Mouse (Mus musculus) MEL (cell line): ENCODE results near the gene Ikbke.

Experiments
- CHD1 ChIP-seq: IDR thresholded peaks from 2 replicates; pipeline ENCODE4 v1.6.1; 2012; ENCODE audit warnings: low read depth, mild to moderate bottlenecking, inconsistent platforms, low read length, improper control_type of control experiment
- POLR2AphosphoS2 ChIP-seq: IDR thresholded peaks from 2 replicates; pipeline ENCODE4 v1.6.1; 2011; ENCODE audit warnings: low read length, improper control_type of control experiment

- TF ChIP-seq POLR2AphosphoS2 (no peak), CHD1 (no peak)
Observed at GRCm38 (mm10) chr1:131317625-131318024, 38.2 kb upstream of the Ikbke start.
